Mouse (Mus musculus) lung, postnatal 14 days (tissue): ENCODE measurements at regions not wholly inside any gene's neighbourhood (a gene's known extent, or its start where the extent isn't known, plus 50 kb on each side); places are given as distances from the start of the nearest gene placed in this dataset.

Experiments
- DNase-seq: peaks from one replicate; pipeline ENCODE4 v3.0.0; 2021

GRCm38 (mm10) chr7:119089931-119090330 is 94.5 kb downstream of the Gpr139 start:
- no peak for DNase-seq

GRCm38 (mm10) chr7:119088537-119088936 is 93.5 kb upstream of the Gprc5b start:
- no peak for DNase-seq

- DNase-seq = no peak
Measured at GRCm38 (mm10) chr7:119087723-119088419, 92.9 kb upstream of the Gprc5b start.

GRCm38 (mm10) chr7:119085696-119086451 is 90.9 kb upstream of the Gprc5b start:
- no peak for DNase-seq

GRCm38 (mm10) chr7:119076712-119077619 is 82.0 kb upstream of the Gprc5b start:
- peak; percentile 7 for DNase-seq

- DNase-seq = no peak
Measured at GRCm38 (mm10) chr7:119066026-119066425, 71.0 kb upstream of the Gprc5b start.
